Mouse (Mus musculus) ovary, postnatal 14 days (tissue): ENCODE results near the gene Gm4302.
A peak's percentile ranks its signal among the peaks of the same experiment; 100 is the strongest.
"Not testable (repeated sequence)": the region's sequence is repeated elsewhere in the genome, so short reads cannot be mapped to it uniquely, and the experiment has no call there.

ENCODE experiments used
- DNase-seq: peaks from one replicate; pipeline ENCODE4 v3.0.0; 2022; ENCODE audit warnings: low spot score

Gene Gm4302

DNA sequence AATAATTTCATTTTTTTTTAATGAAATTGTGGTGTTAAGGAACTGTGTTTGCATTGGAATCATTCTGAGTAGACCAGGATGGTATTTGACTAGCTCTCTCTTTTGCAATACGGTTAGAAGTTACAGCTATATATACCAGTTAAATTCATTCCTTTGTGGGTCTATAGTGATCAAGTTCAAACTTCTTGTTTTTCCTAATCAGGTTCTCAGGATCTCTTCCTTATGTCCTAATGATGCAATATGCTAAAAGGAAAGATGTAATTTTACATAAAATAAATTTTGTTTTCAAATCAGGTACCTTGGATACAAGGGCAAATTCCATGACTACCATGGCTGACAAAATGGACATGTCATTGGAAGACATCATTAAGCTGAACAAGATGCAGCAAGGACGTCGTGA, at the start of gene Gm4302:
Gene Gm4302, plus strand, starts transcription at position 301 of the 400 bp plus-strand sequence.
- DNase-seq: not testable (repeated sequence)

DNA sequence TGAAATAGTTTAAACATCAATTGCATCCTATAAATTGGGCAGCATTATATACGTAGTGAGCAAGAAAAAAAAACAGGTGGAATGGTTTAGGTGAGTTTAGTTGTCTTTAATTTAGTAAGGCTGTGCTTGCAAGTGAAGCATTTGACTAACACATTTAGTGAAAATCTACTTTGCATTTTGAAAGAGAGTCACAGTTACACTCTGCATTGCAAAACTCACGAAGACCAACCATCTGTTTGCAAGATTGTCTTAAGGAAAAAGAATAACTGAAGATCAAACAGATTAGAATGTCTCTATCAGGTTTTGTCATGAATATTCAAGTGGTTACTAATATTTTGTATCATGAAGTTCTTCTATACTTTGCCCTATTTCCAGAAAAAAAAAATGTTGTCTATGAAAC, 44.5 kb upstream of the Gm4302 start:
- no peak for DNase-seq

DNA sequence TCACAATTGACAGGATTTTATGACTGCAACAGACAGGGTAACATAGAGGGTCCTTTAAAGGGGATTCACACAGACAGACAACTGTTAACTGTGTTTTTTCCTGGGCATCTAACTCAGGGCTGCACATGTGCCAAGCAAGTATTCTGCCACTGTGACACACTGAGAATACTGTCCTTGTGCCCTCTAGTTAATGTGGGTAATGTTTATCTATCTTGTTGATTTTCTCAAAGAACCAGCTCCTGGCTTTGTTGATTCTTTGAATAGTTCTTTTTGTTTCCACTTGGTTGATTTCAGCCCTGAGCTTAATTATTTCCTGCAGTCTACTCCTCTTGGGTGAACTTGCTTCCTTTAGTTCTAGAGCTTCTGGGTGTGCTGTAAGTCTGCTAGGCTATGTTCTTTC, 40.5 kb upstream of the Gm4302 start:
- not testable (repeated sequence) for DNase-seq

DNA sequence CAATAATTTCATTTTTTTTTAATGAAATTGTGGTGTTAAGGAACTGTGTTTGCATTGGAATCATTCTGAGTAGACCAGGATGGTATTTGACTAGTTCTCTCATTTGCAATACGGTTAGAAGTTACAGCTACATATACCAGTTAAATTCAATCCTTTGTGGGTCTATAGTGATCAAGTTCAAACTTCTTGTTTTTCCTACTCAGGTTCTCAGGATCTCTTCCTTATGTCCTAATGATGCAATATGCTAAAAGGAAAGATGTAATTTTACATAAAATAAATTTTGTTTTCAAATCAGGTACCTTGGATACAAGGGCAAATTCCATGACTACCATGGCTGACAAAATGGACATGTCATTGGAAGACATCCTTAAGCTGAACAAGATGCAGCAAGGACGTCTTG, 5.3 kb upstream of the Gm4302 start, which contains the start of gene Gm4301:
Gene Gm4301, plus strand, starts transcription at position 301 of the 400 bp plus-strand sequence.
- not testable (repeated sequence) for DNase-seq

DNA sequence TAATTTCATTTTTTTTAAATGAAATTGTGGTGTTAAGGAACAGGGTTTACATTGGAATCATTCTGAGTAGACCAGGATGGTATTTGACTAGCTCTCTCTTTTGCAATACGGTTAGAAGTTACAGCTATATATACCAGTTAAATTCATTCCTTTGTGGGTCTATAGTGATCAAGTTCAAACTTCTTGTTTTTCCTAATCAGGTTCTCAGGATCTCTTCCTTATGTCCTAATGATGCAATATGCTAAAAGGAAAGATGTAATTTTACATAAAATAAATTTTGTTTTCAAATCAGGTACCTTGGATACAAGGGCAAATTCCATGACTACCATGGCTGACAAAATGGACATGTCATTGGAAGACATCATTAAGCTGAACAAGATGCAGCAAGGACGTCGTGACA, 5.0 kb downstream of the Gm4302 start, which contains the start of gene Gm4303:
Gene Gm4303, plus strand, starts transcription at position 301 of the 400 bp plus-strand sequence.
- DNase-seq: not testable (repeated sequence)

DNA sequence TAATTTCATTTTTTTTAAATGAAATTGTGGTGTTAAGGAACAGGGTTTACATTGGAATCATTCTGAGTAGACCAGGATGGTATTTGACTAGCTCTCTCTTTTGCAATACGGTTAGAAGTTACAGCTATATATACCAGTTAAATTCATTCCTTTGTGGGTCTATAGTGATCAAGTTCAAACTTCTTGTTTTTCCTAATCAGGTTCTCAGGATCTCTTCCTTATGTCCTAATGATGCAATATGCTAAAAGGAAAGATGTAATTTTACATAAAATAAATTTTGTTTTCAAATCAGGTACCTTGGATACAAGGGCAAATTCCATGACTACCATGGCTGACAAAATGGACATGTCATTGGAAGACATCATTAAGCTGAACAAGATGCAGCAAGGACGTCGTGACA, 10.2 kb downstream of the Gm4302 start, which contains the start of gene Gm4305:
Gene Gm4305, plus strand, starts transcription at position 301 of the 400 bp plus-strand sequence.
- not testable (repeated sequence) for DNase-seq

DNA sequence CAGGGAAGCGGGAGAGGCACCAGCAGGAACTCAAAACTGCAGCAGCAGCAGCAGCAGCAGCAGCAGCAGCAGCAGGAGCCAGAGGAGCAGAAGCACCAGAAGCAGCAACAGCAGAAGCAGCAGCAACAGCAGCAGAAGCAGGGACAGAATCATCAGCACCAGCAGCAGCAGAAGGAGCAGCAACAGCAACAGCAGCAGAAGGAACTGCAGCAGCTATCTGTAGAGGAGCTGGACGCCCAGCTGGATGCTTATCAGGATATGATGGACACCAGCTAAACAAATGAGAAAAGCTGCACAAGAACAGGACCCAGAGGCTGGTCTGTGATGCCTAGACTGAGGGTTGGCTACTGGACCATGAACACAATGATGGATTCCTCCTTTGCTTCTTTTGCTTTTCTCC, 16.2 kb downstream of the Gm4302 start:
- peak; percentile 7 for DNase-seq

DNA sequence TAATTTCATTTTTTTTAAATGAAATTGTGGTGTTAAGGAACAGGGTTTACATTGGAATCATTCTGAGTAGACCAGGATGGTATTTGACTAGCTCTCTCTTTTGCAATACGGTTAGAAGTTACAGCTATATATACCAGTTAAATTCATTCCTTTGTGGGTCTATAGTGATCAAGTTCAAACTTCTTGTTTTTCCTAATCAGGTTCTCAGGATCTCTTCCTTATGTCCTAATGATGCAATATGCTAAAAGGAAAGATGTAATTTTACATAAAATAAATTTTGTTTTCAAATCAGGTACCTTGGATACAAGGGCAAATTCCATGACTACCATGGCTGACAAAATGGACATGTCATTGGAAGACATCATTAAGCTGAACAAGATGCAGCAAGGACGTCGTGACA, 20.4 kb downstream of the Gm4302 start, which contains the start of gene Gm4307:
Gene Gm4307, plus strand, starts transcription at position 301 of the 400 bp plus-strand sequence.
- DNase-seq: not testable (repeated sequence)

DNA sequence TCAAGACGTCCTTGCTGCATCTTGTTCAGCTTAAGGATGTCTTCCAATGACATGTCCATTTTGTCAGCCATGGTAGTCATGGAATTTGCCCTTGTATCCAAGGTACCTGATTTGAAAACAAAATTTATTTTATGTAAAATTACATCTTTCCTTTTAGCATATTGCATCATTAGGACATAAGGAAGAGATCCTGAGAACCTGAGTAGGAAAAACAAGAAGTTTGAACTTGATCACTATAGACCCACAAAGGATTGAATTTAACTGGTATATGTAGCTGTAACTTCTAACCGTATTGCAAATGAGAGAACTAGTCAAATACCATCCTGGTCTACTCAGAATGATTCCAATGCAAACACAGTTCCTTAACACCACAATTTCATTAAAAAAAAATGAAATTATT, 41.8 kb downstream of the Gm4302 start, which contains the start of gene Gm4312:
Gene Gm4312, minus strand, starts transcription at position 101 of the 400 bp plus-strand sequence.
- not testable (repeated sequence) for DNase-seq
